Comparison of ENCODE assay signal across 29 mouse cellular contexts in the genomic region with DNA sequence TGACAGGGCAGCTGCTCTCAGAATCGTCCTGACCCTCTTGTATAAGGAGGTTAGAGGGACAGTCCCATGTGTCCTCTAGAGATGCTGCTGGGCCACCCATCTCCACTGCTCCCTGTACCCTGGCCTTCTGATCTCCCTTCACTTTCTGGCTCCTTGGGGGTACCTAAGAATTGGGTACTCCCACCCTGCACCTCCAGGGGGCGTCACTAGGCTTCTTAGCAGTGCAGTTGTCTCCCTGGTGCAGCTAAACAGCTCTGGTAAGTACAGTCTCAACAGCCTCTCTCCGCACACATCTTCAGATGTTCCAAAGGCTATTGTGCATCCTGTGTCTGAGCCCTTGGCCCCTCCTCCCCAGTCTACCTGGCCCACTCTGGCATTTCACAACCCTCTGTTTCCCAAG. TPM values are rescaled to one million over a fixed set of nuclear protein-coding genes. Genes with fewer than 3 reads are reported as not detected.
DNase-seq lines count a peak whose midpoint lies in the region; ATAC-seq and TF ChIP-seq lines count a peak whose summit lies in the region.
"Had no signal": no experiment of that assay in that cellular context is flagged by ENCODE, and none has a peak within 500 bp of the region (broad histone marks: within the 10 kb centered on the region; RNA-seq: fewer than 3 reads in every experiment).

No protein-coding gene starts in this region.

- H3K27me3 ChIP-seq in forebrain, embryonic 15.5 days: peaks cover 3% of the 10 kb centered on the region; the same call in 1 of the 2 replicates
- peaks cover 40% of the 10 kb centered on the region for H3K27me3 ChIP-seq in forebrain, embryonic 10.5 days (ENCODE audit: poor library complexity, severe bottlenecking)
- H3K27me3 ChIP-seq in intestine, postnatal 0 days (replicated peaks; ENCODE audit: control insufficient read depth, insufficient read depth, low read length): no peaks in the 10 kb centered on the region; the same call in none of the 2 replicates
- peaks cover 12% of the 10 kb centered on the region; the same call in 1 of the 2 replicates for H3K27me3 ChIP-seq in intestine, embryonic 16.5 days (replicated peaks; ENCODE audit: control insufficient read depth, insufficient read depth, low read length)
- H3K27me3 ChIP-seq in lung, embryonic 14.5 days (ENCODE audit: insufficient read depth, low read length): peaks cover 16% of the 10 kb centered on the region
- no peaks in the 10 kb centered on the region for H3K27me3 ChIP-seq in MEL (ENCODE audit: control insufficient read depth in 1 of 2, insufficient read depth in 2 of 2, low read length in 2 of 2)

- peaks cover 32% of the 10 kb centered on the region for H3K4me1 ChIP-seq in forebrain, embryonic 15.5 days
- peaks cover 40% of the 10 kb centered on the region for H3K4me1 ChIP-seq in forebrain, embryonic 10.5 days
- no peaks in the 10 kb centered on the region for H3K4me1 ChIP-seq in intestine, postnatal 0 days (replicated peaks; ENCODE audit: control insufficient read depth, insufficient read depth, low read length)
- 0 out of 2 replicates have a peak, but pooled peaks cover 2% of the 10 kb centered on the region for H3K4me1 ChIP-seq in intestine, embryonic 16.5 days (ENCODE audit: control insufficient read depth, insufficient read depth, low read length)
- H3K4me1 ChIP-seq in lung, embryonic 14.5 days (ENCODE audit: insufficient read depth): no peaks in the 10 kb centered on the region
- H3K4me1 ChIP-seq in MEL (ENCODE audit: control insufficient read depth in 1 of 2, insufficient read depth in 2 of 2, low read length in 2 of 2): no peaks in the 10 kb centered on the region

- no peaks in the 10 kb centered on the region for H3K36me3 ChIP-seq in forebrain, embryonic 15.5 days
- H3K36me3 ChIP-seq in forebrain, embryonic 10.5 days (replicated peaks): no peaks in the 10 kb centered on the region
- H3K36me3 ChIP-seq in intestine, postnatal 0 days (ENCODE audit: control insufficient read depth, insufficient read depth): no peaks in the 10 kb centered on the region
- H3K36me3 ChIP-seq in intestine, embryonic 16.5 days (ENCODE audit: control insufficient read depth, insufficient read depth, low read length): no peaks in the 10 kb centered on the region
- no peaks in the 10 kb centered on the region for H3K36me3 ChIP-seq in lung, embryonic 14.5 days (ENCODE audit: insufficient read depth)
- H3K36me3 ChIP-seq in MEL (ENCODE audit: control insufficient read depth in 1 of 2, insufficient read depth in 2 of 2, low read length in 2 of 2): no peaks in the 10 kb centered on the region
- H3K36me3 ChIP-seq: embryonic facial prominence, embryonic 13.5 days; hindbrain, embryonic 15.5 days; lung, embryonic 15.5 days had no signal

- TF ChIP-seq EP300 in MEL (IDR thresholded peaks at IDR 0.05; ENCODE audit: low read depth in 1 of 2, low read length in 2 of 2): no peak

- TF ChIP-seq POLR2A in MEL (IDR thresholded peaks at IDR 0.05; ENCODE audit: control insufficient read depth in 1 of 2, insufficient read depth in 1 of 2, low read depth in 1 of 2, low read length in 2 of 2, poor library complexity in 1 of 2): no peak

- TF ChIP-seq CTCF in intestine, postnatal 0 days (IDR thresholded peaks at IDR 0.05; ENCODE audit: low read depth): 0 out of 2 replicates have a peak, but pooled peaks have one; percentile 24
- TF ChIP-seq CTCF in lung, embryonic 14.5 days (IDR thresholded peaks at IDR 0.05; ENCODE audit: low read depth): 0 out of 2 replicates have a peak, but pooled peaks have one; percentile 10
- TF ChIP-seq CTCF in MEL (IDR thresholded peaks at IDR 0.05 in 2 of 3, conservative IDR thresholded peaks at IDR 0.05 in 1 of 3; ENCODE audit: control insufficient read depth in 1 of 3, insufficient read depth in 1 of 3, low read depth in 2 of 3, low read length in 3 of 3, poor library complexity in 1 of 3, severe bottlenecking in 1 of 3): peak; percentile 43 to 55 (median 51)

- no peak for DNase-seq in forebrain, embryonic 10.5 days (ENCODE audit: extremely low spot score, low spot score)
- no peak for DNase-seq in lung, embryonic 14.5 days
- no peak for DNase-seq in lung, postnatal 36 days
- DNase-seq in MEL (ENCODE audit: low read depth, low spot score): no peak
- DNase-seq in Muller cell, postnatal 12 days (ENCODE audit: inconsistent ontology term): no peak
- DNase-seq: adrenal gland, adult 8-10 months; cerebellum, adult 2 months; cerebellum, postnatal 36 days; embryo, embryonic 11 days; gastrocnemius, postnatal 25 days; heart, postnatal 36 days; kidney, adult 11 months; lung, postnatal 4 days; thymus, adult 18-20 months had no signal

- TF ChIP-seq RAD21 in MEL (IDR thresholded peaks at IDR 0.05; ENCODE audit: low read depth, low read length): no peak

- H3K4me2 ChIP-seq in forebrain, embryonic 15.5 days (replicated peaks): no peak overlapping the region
- H3K4me2 ChIP-seq in intestine, postnatal 0 days (replicated peaks; ENCODE audit: low read depth): no peak overlapping the region
- H3K4me2 ChIP-seq in intestine, embryonic 16.5 days (ENCODE audit: low read depth, low read length): no peak overlapping the region
- H3K4me2 ChIP-seq in lung, embryonic 14.5 days: no peak overlapping the region
- H3K4me2 ChIP-seq: embryonic facial prominence, embryonic 13.5 days; hindbrain, embryonic 15.5 days; liver, embryonic 11.5 days; lung, embryonic 15.5 days had no signal

- H3K9me3 ChIP-seq in forebrain, embryonic 15.5 days: no peaks in the 10 kb centered on the region
- H3K9me3 ChIP-seq in forebrain, embryonic 10.5 days: no peaks in the 10 kb centered on the region
- H3K9me3 ChIP-seq in intestine, postnatal 0 days (ENCODE audit: control insufficient read depth): no peaks in the 10 kb centered on the region
- no peaks in the 10 kb centered on the region for H3K9me3 ChIP-seq in intestine, embryonic 16.5 days (ENCODE audit: control insufficient read depth, low read length)
- H3K9me3 ChIP-seq in lung, embryonic 14.5 days (ENCODE audit: low read depth, low read length): no peaks in the 10 kb centered on the region
- no peaks in the 10 kb centered on the region for H3K9me3 ChIP-seq in MEL (replicated peaks; ENCODE audit: insufficient read depth, low read length)
- H3K9me3 ChIP-seq: embryonic facial prominence, embryonic 13.5 days; hindbrain, embryonic 15.5 days; lung, embryonic 15.5 days had no signal

- H3K27ac ChIP-seq in forebrain, embryonic 15.5 days (replicated peaks): peak overlapping the region; percentile 41; the same call in 1 of the 2 replicates
- H3K27ac ChIP-seq in forebrain, embryonic 10.5 days: no peak overlapping the region
- no peak overlapping the region for H3K27ac ChIP-seq in intestine, postnatal 0 days (ENCODE audit: low read depth, low read length)
- H3K27ac ChIP-seq in intestine, embryonic 16.5 days (ENCODE audit: low read length): no peak overlapping the region
- no peak overlapping the region for H3K27ac ChIP-seq in lung, embryonic 14.5 days (ENCODE audit: low read depth)
- no peak overlapping the region for H3K27ac ChIP-seq in MEL (ENCODE audit: control insufficient read depth, low read depth, low read length)
- H3K27ac ChIP-seq: embryonic facial prominence, embryonic 13.5 days; hindbrain, embryonic 15.5 days; lung, embryonic 15.5 days had no signal

- ATAC-seq in forebrain, embryonic 15.5 days (replicated peaks): no peak
- no peak for ATAC-seq in intestine, postnatal 0 days
- no peak for ATAC-seq in intestine, embryonic 16.5 days
- ATAC-seq in lung, embryonic 14.5 days (ENCODE audit: insufficient read depth): no peak
- ATAC-seq: activated CD4-positive, CD25-positive, alpha-beta regulatory T cell, adult 4 months; forebrain, embryonic 16.5 days had no signal

- WGBS in forebrain, embryonic 15.5 days: 60% methylated on average over 3 of the region's 3 CpGs
- WGBS in forebrain, embryonic 10.5 days: 64% methylated on average over 3 of the region's 3 CpGs
- 64% methylated on average over 3 of the region's 3 CpGs for WGBS in intestine, postnatal 0 days
- 56% methylated on average over 3 of the region's 3 CpGs for WGBS in intestine, embryonic 16.5 days
- 37% methylated on average over 3 of the region's 3 CpGs for WGBS in lung, embryonic 14.5 days

- H3K79me2 ChIP-seq in MEL (ENCODE audit: control insufficient read depth, insufficient read depth, low read length, poor library complexity): no peaks in the 10 kb centered on the region

- H3K9ac ChIP-seq in forebrain, embryonic 15.5 days (replicated peaks): no peak overlapping the region
- no peak overlapping the region for H3K9ac ChIP-seq in intestine, postnatal 0 days (ENCODE audit: low read depth, low read length)
- no peak overlapping the region for H3K9ac ChIP-seq in intestine, embryonic 16.5 days (ENCODE audit: low read depth, low read length)
- H3K9ac ChIP-seq in lung, embryonic 14.5 days: no peak overlapping the region
- H3K9ac ChIP-seq in MEL (ENCODE audit: control insufficient read depth, low read depth, low read length, poor library complexity, severe bottlenecking): no peak overlapping the region
- H3K9ac ChIP-seq: embryonic facial prominence, embryonic 13.5 days; hindbrain, embryonic 15.5 days; lung, embryonic 15.5 days had no signal

- H3K4me3 ChIP-seq in forebrain, embryonic 15.5 days: no peak overlapping the region
- no peak overlapping the region for H3K4me3 ChIP-seq in forebrain, embryonic 10.5 days
- no peak overlapping the region for H3K4me3 ChIP-seq in intestine, postnatal 0 days (ENCODE audit: low read depth, low read length)
- H3K4me3 ChIP-seq in intestine, embryonic 16.5 days (ENCODE audit: low read length): no peak overlapping the region
- no peak overlapping the region for H3K4me3 ChIP-seq in lung, embryonic 14.5 days (ENCODE audit: low read depth, low read length)
- H3K4me3 ChIP-seq in MEL (ENCODE audit: control insufficient read depth in 1 of 2, insufficient read depth in 1 of 2, low read depth in 2 of 2, low read length in 2 of 2): no peak overlapping the region
- H3K4me3 ChIP-seq: embryonic facial prominence, embryonic 13.5 days; erythroblast, embryonic 14.5 days; hindbrain, embryonic 15.5 days; lung, embryonic 15.5 days had no signal

RNA-seq across cellular contexts. Expression of gene Tmem179, which starts 1.6 kb away (rescaled TPM):
- polyA plus RNA-seq in forebrain, embryonic 15.5 days (2015; fragmentation: Nextera tagmentation; extraction: Ambion mirVana): 48.4 and 51.6 TPM in 2 replicates
- 0.55 and 0.89 TPM in 2 replicates for polyA plus RNA-seq in forebrain, embryonic 10.5 days (2016; fragmentation: Nextera tagmentation; extraction: Ambion mirVana)
- 1.8 and 1.9 TPM in 2 replicates for polyA plus RNA-seq in intestine, postnatal 0 days (2015; fragmentation: Nextera tagmentation; extraction: Ambion mirVana)
- polyA plus RNA-seq in intestine, embryonic 16.5 days (2015; fragmentation: Nextera tagmentation; extraction: Ambion mirVana): 2.5 and 2.8 TPM in 2 replicates
- 0.12 and 0.32 TPM in 2 replicates for polyA plus RNA-seq in lung, embryonic 14.5 days (2014; fragmentation: Nextera tagmentation; extraction: Ambion mirVana)
- total RNA-seq in MEL (2012; rRNA removed): 0.08 TPM in 1 of 2 replicates, not detected in the other
- under 1 TPM in 1 of 2 experiments, not detected in 1; 0.10 TPM for polyA plus RNA-seq in MEL (2012; ENCODE audit: insufficient read depth in 1 of 2, insufficient read length in 2 of 2, low read depth in 1 of 2, low replicate concordance in 2 of 2, missing spikeins in 1 of 2)
- total RNA-seq: heart, adult 8-10 months; heart, postnatal 36 days; monocyte, adult 5-6 weeks; neutrophil, adult 5-6 weeks had no signal
- polyA plus RNA-seq: activated CD4-positive, CD25-positive, alpha-beta regulatory T cell, adult 4 months; erythroblast, embryonic 14.5 days had no signal

RNA-seq across cellular contexts. Expression of gene A530016L24Rik, which starts 25.6 kb away (rescaled TPM):
- polyA plus RNA-seq in forebrain, embryonic 15.5 days (2015; fragmentation: Nextera tagmentation; extraction: Ambion mirVana): 0.14 and 0.22 TPM in 2 replicates
- polyA plus RNA-seq in forebrain, embryonic 10.5 days (2016; fragmentation: Nextera tagmentation; extraction: Ambion mirVana): not detected in 2 replicates
- 0.07 and 0.22 TPM in 2 replicates for polyA plus RNA-seq in intestine, postnatal 0 days (2015; fragmentation: Nextera tagmentation; extraction: Ambion mirVana)
- polyA plus RNA-seq in intestine, embryonic 16.5 days (2015; fragmentation: Nextera tagmentation; extraction: Ambion mirVana): 0.10 and 0.18 TPM in 2 replicates
- not detected in 2 replicates for polyA plus RNA-seq in lung, embryonic 14.5 days (2014; fragmentation: Nextera tagmentation; extraction: Ambion mirVana)
- not detected in 2 replicates for total RNA-seq in MEL (2012; rRNA removed)
- not detected for polyA plus RNA-seq in MEL (2012; ENCODE audit: insufficient read depth in 1 of 2, insufficient read length in 2 of 2, low read depth in 1 of 2, low replicate concordance in 2 of 2, missing spikeins in 1 of 2)
- total RNA-seq: ES-E14; monocyte, adult 5-6 weeks; neutrophil, adult 5-6 weeks had no signal
- polyA plus RNA-seq: activated CD4-positive, CD25-positive, alpha-beta regulatory T cell, adult 4 months; limb, embryonic 11.5 days had no signal

Comparison
In these comparisons a context has a peak if more than half of its experiments do, and no peak if none do; other contexts are left out.
1. RNA of gene Tmem179, which starts 1.6 kb away (polyA plus RNA-seq): 48.4 to 51.6 TPM in forebrain, embryonic 15.5 days; 2.5 to 2.8 TPM in intestine, embryonic 16.5 days, 1.8 to 1.9 TPM in intestine, postnatal 0 days, 0.55 to 0.89 TPM in forebrain, embryonic 10.5 days, 0.12 to 0.32 TPM in lung, embryonic 14.5 days and 0.10 TPM in MEL; every median in the first group is over 10 times any median in the second.
2. Peak in every context shown above with its lines, with median percentiles within 50 percentile points of each other: CTCF ChIP-seq.